22 mouse cellular contexts compared by ENCODE assay signal in the genomic region with DNA sequence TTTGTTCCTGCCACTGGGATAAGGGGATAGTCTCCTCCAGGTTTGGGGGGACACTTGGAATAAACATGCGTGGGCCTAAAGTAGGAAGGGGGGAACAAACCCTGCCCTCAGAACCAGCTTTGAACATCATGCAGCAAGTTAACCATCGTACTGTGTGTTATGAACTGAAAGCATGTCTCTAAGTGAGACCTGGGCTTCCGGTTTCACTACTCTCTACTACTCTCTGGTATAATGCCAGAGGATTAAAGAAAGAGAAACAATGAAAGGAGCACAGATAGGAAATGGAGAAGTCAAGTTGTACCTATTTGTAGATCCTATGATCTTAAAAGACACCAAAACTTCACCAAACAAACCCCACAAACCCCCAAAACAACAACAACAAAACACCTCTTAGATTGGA.
"Had no signal": no experiment of that assay in that cellular context is flagged by ENCODE, and none has a peak within 500 bp of the region (broad histone marks: within the 10 kb centered on the region; RNA-seq: fewer than 3 reads in every experiment).

No protein-coding gene starts in this region.

- H3K27ac ChIP-seq: kidney, postnatal 0 days; limb, embryonic 10.5 days; limb, embryonic 13.5 days; liver, embryonic 12.5 days; liver, embryonic 15.5 days; lung, embryonic 15.5 days; neural tube, embryonic 12.5 days; neural tube, embryonic 15.5 days; stomach, embryonic 15.5 days had no signal

- H3K4me3 ChIP-seq: limb, embryonic 10.5 days; limb, embryonic 13.5 days; liver, embryonic 12.5 days; liver, embryonic 15.5 days; lung, embryonic 15.5 days; neural tube, embryonic 12.5 days; neural tube, embryonic 15.5 days; stomach, embryonic 15.5 days had no signal

- DNase-seq: kidney, adult 9 months; kidney, postnatal 25 days; layer of hippocampus, adult 9-11 months; liver; lung, adult 18-20 months; lung, postnatal 14 days; lung, postnatal 4 days; midbrain, embryonic 14.5 days; right cerebral cortex, adult 18-20 months; right cerebral cortex, postnatal 14 days; right cerebral cortex, postnatal 4 days; thymus, postnatal 25 days had no signal

- H3K9me3 ChIP-seq: limb, embryonic 10.5 days; limb, embryonic 13.5 days; liver, embryonic 12.5 days; liver, embryonic 15.5 days; lung, embryonic 15.5 days; neural tube, embryonic 12.5 days; neural tube, embryonic 15.5 days; stomach, embryonic 15.5 days had no signal

- H3K9ac ChIP-seq: limb, embryonic 13.5 days; liver, embryonic 12.5 days; liver, embryonic 15.5 days; lung, embryonic 15.5 days; neural tube, embryonic 12.5 days; neural tube, embryonic 15.5 days; stomach, embryonic 15.5 days had no signal

- H3K27me3 ChIP-seq: limb, embryonic 13.5 days; liver, embryonic 12.5 days; liver, embryonic 15.5 days; lung, embryonic 15.5 days; neural tube, embryonic 12.5 days; neural tube, embryonic 15.5 days; stomach, embryonic 15.5 days had no signal

- ATAC-seq: liver, embryonic 12.5 days had no signal

- H3K36me3 ChIP-seq: limb, embryonic 10.5 days; limb, embryonic 13.5 days; liver, embryonic 12.5 days; liver, embryonic 15.5 days; lung, embryonic 15.5 days; neural tube, embryonic 12.5 days; neural tube, embryonic 15.5 days; stomach, embryonic 15.5 days had no signal

- H3K4me1 ChIP-seq: limb, embryonic 10.5 days; limb, embryonic 13.5 days; liver, embryonic 12.5 days; liver, embryonic 15.5 days; lung, embryonic 15.5 days; neural tube, embryonic 12.5 days; neural tube, embryonic 15.5 days; stomach, embryonic 15.5 days had no signal

- H3K4me2 ChIP-seq: limb, embryonic 13.5 days; liver, embryonic 12.5 days; liver, embryonic 15.5 days; lung, embryonic 15.5 days; midbrain, embryonic 11.5 days; neural tube, embryonic 12.5 days; neural tube, embryonic 15.5 days; stomach, embryonic 15.5 days had no signal
